Comparison of ENCODE assay signal across 10 mouse cellular contexts in genomic region chr17:10095841-10096301, GRCm38 (mm10).
DNase-seq lines count a peak whose midpoint lies in the region; ATAC-seq lines count a peak whose summit lies in the region.
"Had no signal": no experiment of that assay in that cellular context is flagged by ENCODE, and none has a peak within 500 bp of the region (broad histone marks: within the 10 kb centered on the region; RNA-seq: fewer than 3 reads in every experiment).

No protein-coding gene starts in this region.

- 80% methylated on average over 3 of the region's 3 CpGs for WGBS in limb, embryonic 12.5 days
- 89% methylated on average over 3 of the region's 3 CpGs for WGBS in forebrain, embryonic 14.5 days

- H3K27ac ChIP-seq in limb, embryonic 12.5 days, result peak overlapping the region; percentile 4; the same call in 1 of the 2 replicates
- no peak overlapping the region for H3K27ac ChIP-seq in forebrain, embryonic 14.5 days (ENCODE audit: low read depth, low read length)
- H3K27ac ChIP-seq: embryonic facial prominence, embryonic 12.5 days had no signal

- H3K36me3 ChIP-seq in limb, embryonic 12.5 days, result no peaks in the 10 kb centered on the region
- H3K36me3 ChIP-seq in forebrain, embryonic 14.5 days (ENCODE audit: control insufficient read depth, insufficient read depth, low read length), result no peaks in the 10 kb centered on the region
- H3K36me3 ChIP-seq: embryonic facial prominence, embryonic 12.5 days; G1E had no signal

- intact Hi-C loops in heart, postnatal 25 days (cut with DNase I), result loop anchor here (2.0 to 10.0 kb wide), 5 partner anchors 221 to 396 kb away; no protein-coding TSS in a partner anchor

- H3K4me3 ChIP-seq in limb, embryonic 12.5 days (replicated peaks), result no peak overlapping the region
- no peak overlapping the region for H3K4me3 ChIP-seq in forebrain, embryonic 14.5 days (ENCODE audit: low read depth, low read length)
- H3K4me3 ChIP-seq: embryonic facial prominence, embryonic 12.5 days had no signal

- ATAC-seq in limb, embryonic 12.5 days (ENCODE audit: insufficient number of reproducible peaks, insufficient read depth, low FRiP score, low TSS enrichment, low read depth), result no peak
- no peak for ATAC-seq in forebrain, embryonic 14.5 days

- H3K9ac ChIP-seq in limb, embryonic 12.5 days (replicated peaks), result no peak overlapping the region
- no peak overlapping the region for H3K9ac ChIP-seq in forebrain, embryonic 14.5 days (ENCODE audit: low read length)
- H3K9ac ChIP-seq: embryonic facial prominence, embryonic 12.5 days had no signal

- DNase-seq in ZHBTc4 (ENCODE audit: low read depth, low spot score), result peak; percentile 32
- peak; percentile 21 for DNase-seq in adrenal gland, postnatal 14 days
- peak; percentile 60 for DNase-seq in heart, postnatal 25 days (ENCODE audit: low spot score)
- no peak for DNase-seq in right cerebral cortex, postnatal 14 days
- DNase-seq in forebrain, embryonic 14.5 days (ENCODE audit: low spot score), result no peak
- DNase-seq in urinary bladder, adult 18-20 months (ENCODE audit: low spot score in 2 of 2), result no peak
- DNase-seq in urinary bladder, postnatal 10 days (ENCODE audit: low spot score), result no peak

- H3K4me1 ChIP-seq in limb, embryonic 12.5 days (replicated peaks), result no peaks in the 10 kb centered on the region
- peaks cover 3% of the 10 kb centered on the region; the same call in 1 of the 2 replicates for H3K4me1 ChIP-seq in forebrain, embryonic 14.5 days (ENCODE audit: control insufficient read depth, insufficient read depth, low read length)
- H3K4me1 ChIP-seq: embryonic facial prominence, embryonic 12.5 days had no signal

- no peaks in the 10 kb centered on the region for H3K9me3 ChIP-seq in limb, embryonic 12.5 days
- H3K9me3 ChIP-seq in forebrain, embryonic 14.5 days (replicated peaks; ENCODE audit: control insufficient read depth, low read length), result peaks cover 4% of the 10 kb centered on the region; the same call in 1 of the 2 replicates
- H3K9me3 ChIP-seq: embryonic facial prominence, embryonic 12.5 days; G1E had no signal

- no peak overlapping the region for H3K4me2 ChIP-seq in limb, embryonic 12.5 days
- H3K4me2 ChIP-seq in forebrain, embryonic 14.5 days (ENCODE audit: low read length), result no peak overlapping the region
- H3K4me2 ChIP-seq: embryonic facial prominence, embryonic 12.5 days had no signal

- no peaks in the 10 kb centered on the region; the same call in 1 of the 2 replicates for H3K27me3 ChIP-seq in limb, embryonic 12.5 days
- H3K27me3 ChIP-seq in forebrain, embryonic 14.5 days (replicated peaks; ENCODE audit: control insufficient read depth, insufficient read depth, low read length), result no peaks in the 10 kb centered on the region
- H3K27me3 ChIP-seq: embryonic facial prominence, embryonic 12.5 days had no signal

Comparison
In these comparisons a context has a peak if more than half of its experiments do, and no peak if none do; other contexts are left out.
1. DNase-seq: peak in ZHBTc4 (single experiment), adrenal gland, postnatal 14 days (single experiment) and heart, postnatal 25 days (single experiment); none in right cerebral cortex, postnatal 14 days (single experiment), forebrain, embryonic 14.5 days (single experiment), urinary bladder, adult 18-20 months (0 of 2) and urinary bladder, postnatal 10 days (single experiment).